Mouse (Mus musculus) C2C12 (cell line): ENCODE data around the gene Clec4a2. TPM values are rescaled to one million over a fixed set of nuclear protein-coding genes. Genes with fewer than 3 reads are reported as not detected.
"Not testable (repeated sequence)": the region's sequence is repeated elsewhere in the genome, so short reads cannot be mapped to it uniquely, and the experiment has no call there.

ENCODE experiments used
- H3K27me3 ChIP-seq: one replicate; pipeline ENCODE4 v1.6.1; 2011; ENCODE audit not compliant: control insufficient read depth, insufficient read depth, insufficient read length
- H3K36me3 ChIP-seq: one replicate; pipeline ENCODE4 v1.6.1; 2011; ENCODE audit not compliant: control insufficient read depth, insufficient read depth
- H3K4me3 ChIP-seq: one replicate; pipeline ENCODE4 v1.5.1; 2011; ENCODE audit warnings: mild to moderate bottlenecking, control low read depth; ENCODE audit not compliant: poor library complexity, insufficient read depth, severe bottlenecking
- H3K79me2 ChIP-seq: one replicate; pipeline ENCODE4 v1.6.1; 2011; ENCODE audit not compliant: control insufficient read depth, insufficient read depth
- H3K79me3 ChIP-seq: one replicate; pipeline ENCODE4 v1.6.1; 2011; ENCODE audit warnings: low read depth, control low read depth
- H3ac ChIP-seq: one replicate; pipeline ENCODE3; 2011; ENCODE audit warnings: low read depth; ENCODE audit not compliant: control insufficient read depth, insufficient read length
- CEBPB ChIP-seq: IDR thresholded peaks from one replicate; pipeline ENCODE4 v1.6.1; 2011; ENCODE audit warnings: low read depth, mild to moderate bottlenecking, control low read depth, moderate library complexity
- CTCF ChIP-seq: IDR thresholded peaks from one replicate; pipeline ENCODE4 v1.5.1; 2011; ENCODE audit not compliant: control insufficient read depth, insufficient read depth, insufficient read length
- FOSL1 ChIP-seq: IDR thresholded peaks from one replicate; pipeline ENCODE4 v1.8.0; 2011; ENCODE audit warnings: mild to moderate bottlenecking, low read length; ENCODE audit not compliant: poor library complexity, insufficient read depth, severe bottlenecking
- MAX ChIP-seq: IDR thresholded peaks from one replicate; pipeline ENCODE4 v1.6.1; 2011; ENCODE audit warnings: mild to moderate bottlenecking, control low read depth
- MYOD1 ChIP-seq: IDR thresholded peaks from one replicate; pipeline ENCODE4 v1.6.1; 2011; ENCODE audit warnings: low read depth; ENCODE audit not compliant: control insufficient read depth, insufficient read length
- MYOG ChIP-seq: IDR thresholded peaks from one replicate; pipeline ENCODE4 v1.6.1; 2011; ENCODE audit not compliant: control insufficient read depth, insufficient read length; ENCODE audit errors: extremely low read depth
- USF1 ChIP-seq: IDR thresholded peaks from one replicate; pipeline ENCODE4 v1.6.1; 2011; ENCODE audit warnings: low read depth, mild to moderate bottlenecking, control low read depth, moderate library complexity
- polyA plus RNA-seq: library from polyadenylated mRNA; unstranded; fragments of >200 nt; fragmentation: generic; extraction: Trizol; gene quantifications from one replicate; pipeline ENCODE4 v1.2.1, GENCODE M21; 2012; ENCODE audit warnings: missing spikeins

The Clec4a2 gene
- polyA plus RNA-seq, 1 experiment: not detected

- H3K27me3 ChIP-seq: no peaks in the 10 kb centered on the region
- H3K79me3 ChIP-seq: no peaks in the 10 kb centered on the region
- no peak overlapping the region for H3K4me3 ChIP-seq
- no peak overlapping the region for H3ac ChIP-seq
- TF ChIP-seq MYOD1: no peak
- no peak for TF ChIP-seq CTCF
- no peak for TF ChIP-seq FOSL1
- TF ChIP-seq USF1: no peak
- H3K79me2 ChIP-seq: no peaks in the 10 kb centered on the region
- no peaks in the 10 kb centered on the region for H3K36me3 ChIP-seq
These were observed 64.8 kb downstream of the Clec4a2 start for GRCm38 (mm10) chr6:123171040-123171439.

DNA sequence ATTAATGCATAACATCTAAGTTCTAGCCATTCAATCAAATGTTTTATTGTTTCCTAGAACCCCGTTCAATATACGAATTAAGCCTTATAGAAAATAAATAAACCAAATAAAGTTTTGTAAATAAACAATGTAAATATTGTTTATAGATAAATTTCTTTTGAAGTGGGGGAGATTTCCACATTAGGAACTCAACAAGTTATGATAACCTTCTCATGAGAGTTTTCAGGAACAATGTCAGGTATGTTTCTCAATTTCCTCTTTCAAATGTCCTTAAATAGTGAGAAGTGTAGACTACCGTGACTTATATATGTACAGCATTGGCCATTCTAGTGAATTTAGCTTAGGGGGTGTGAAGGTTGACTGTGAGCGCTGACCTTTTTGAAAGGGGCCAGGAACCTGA lies 66.4 kb downstream of the Clec4a2 start, which contains the start of gene Clec4b2:
Gene Clec4b2 (plus strand): TSS at position 301 of the 400 bp plus-strand sequence.
- no peaks in the 10 kb centered on the region for H3K79me3 ChIP-seq
- H3K4me3 ChIP-seq: no peak within 1 kb of the TSS
- no peaks in the 10 kb centered on the region for H3K27me3 ChIP-seq
- TF ChIP-seq CEBPB (no peak), MAX (no peak), MYOG (no peak), CTCF (no peak), MYOD1 (no peak), USF1 (no peak), FOSL1 (no peak)
- no peaks in the 10 kb centered on the region for H3K79me2 ChIP-seq
- H3ac ChIP-seq: no peak within 1 kb of the TSS
- H3K36me3 ChIP-seq: no peaks in the 10 kb centered on the region

DNA sequence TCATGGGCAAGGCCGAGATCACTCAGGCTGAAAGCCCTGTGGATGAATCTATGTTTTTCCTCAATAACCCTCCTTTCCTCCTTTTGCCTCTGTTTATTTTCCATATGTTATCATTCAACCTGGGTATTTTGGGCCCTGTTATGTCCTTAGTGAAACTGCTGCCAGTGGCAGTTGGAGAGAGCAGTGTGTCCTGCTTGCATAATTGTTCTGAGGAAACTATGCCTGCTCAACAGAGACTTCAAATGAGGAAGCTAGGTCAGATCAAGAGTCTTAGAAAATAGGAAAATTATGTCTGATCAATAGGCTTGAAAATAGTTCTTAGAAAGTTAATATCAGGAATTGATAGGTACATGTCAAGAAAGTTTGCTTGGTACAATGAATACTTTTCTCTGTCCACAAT lies 69.3 kb downstream of the Clec4a2 start:
- Histone ChIP-seq H3ac (no peak overlapping the region), H3K79me3 (no peaks in the 10 kb centered on the region), H3K27me3 (no peaks in the 10 kb centered on the region), H3K79me2 (no peaks in the 10 kb centered on the region), H3K4me3 (no peak overlapping the region), H3K36me3 (no peaks in the 10 kb centered on the region)
- TF ChIP-seq FOSL1 (no peak), CEBPB (no peak), USF1 (no peak), MYOD1 (no peak), CTCF (no peak), MYOG (no peak), MAX (no peak)

DNA sequence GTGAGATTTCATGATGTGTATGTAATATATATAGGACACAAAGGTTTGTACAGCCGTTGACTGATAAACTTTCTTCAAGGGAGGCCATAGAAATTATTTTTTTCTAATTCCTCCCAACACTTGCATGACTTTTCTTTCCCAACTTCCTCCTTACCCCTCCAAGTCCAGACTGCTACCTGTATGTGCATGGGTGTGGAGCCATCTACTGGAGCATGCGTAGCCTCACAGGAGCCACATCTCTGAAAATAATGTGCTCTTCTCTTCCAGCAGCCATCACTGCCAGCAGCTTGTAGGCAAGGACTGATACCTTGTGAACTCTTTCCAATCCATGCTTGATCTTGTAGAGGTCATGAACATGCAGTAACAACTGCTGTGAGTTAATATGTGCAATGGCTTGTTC lies 78.6 kb downstream of the Clec4a2 start:
- H3K27me3 ChIP-seq, H3K4me3 ChIP-seq, H3ac ChIP-seq, H3K79me2 ChIP-seq, H3K36me3 ChIP-seq, H3K79me3 ChIP-seq: not testable (repeated sequence)

Other genes with a start within 250 kb of the Clec4a2 start
- gene Necap1, start 232.0 kb upstream of the Clec4a2 start, polyA plus RNA-seq: 17.7 TPM
- not detected for gene Clec4a1, start 184.6 kb upstream of the Clec4a2 start, polyA plus RNA-seq
- gene Clec4a3, start 153.9 kb upstream of the Clec4a2 start, polyA plus RNA-seq: not detected
- not detected for gene Clec4a4, start 116.1 kb upstream of the Clec4a2 start, polyA plus RNA-seq
- not detected for gene Clec4b1, start 56.5 kb upstream of the Clec4a2 start, polyA plus RNA-seq
- not detected for gene Clec4b2, start 66.5 kb downstream of the Clec4a2 start, polyA plus RNA-seq
- not detected for gene Clec4n, start 123.4 kb downstream of the Clec4a2 start, polyA plus RNA-seq
- 0.30 TPM for gene Clec4d, start 155.7 kb downstream of the Clec4a2 start, polyA plus RNA-seq
- not detected for gene Clec4e, start 183.4 kb downstream of the Clec4a2 start, polyA plus RNA-seq
- gene Vmn2r19, start 201.9 kb downstream of the Clec4a2 start, polyA plus RNA-seq: not detected